Mouse (Mus musculus): ENCODE results near the gene 1810043G02Rik. TPM values are rescaled to one million over a fixed set of nuclear protein-coding genes. Genes with fewer than 3 reads are reported as not detected.
"Not testable (repeated sequence)": the region's sequence is repeated elsewhere in the genome, so short reads cannot be mapped to it uniquely, and the experiment has no call there.

Gene 1810043G02Rik
- polyA plus RNA-seq, 1 experiment from 2014 or later, result 38.5 TPM

GRCm38 (mm10) chr10:78004479-78005100 is 26.3 kb downstream of the 1810043G02Rik start:
- in situ Hi-C loops (cut with MboI; ENCODE audit: low pct_unique_long_range_greater_than_20kb), result no loop called here
- TF ChIP-seq CTCF (IDR thresholded peaks at IDR 0.05), result no peak
- no peaks in the 10 kb centered on the region for H3K27me3 ChIP-seq
- ATAC-seq (no peak), DNase-seq (ENCODE audit: low read depth, low spot score) (no peak)
- CTCF ChIA-PET, result interaction anchor here (0.9 to 2.2 kb wide), 2 partner anchors 20 to 158 kb away, joined by 3 to 7 read pairs; no protein-coding TSS in a partner anchor
- POLR2A ChIA-PET, result interaction anchor here (0.5 kb wide), 1 partner anchor 456 kb away, joined by 5 read pairs; no protein-coding TSS in a partner anchor

GRCm38 (mm10) chr10:78005791-78006438 is 27.6 kb downstream of the 1810043G02Rik start:
- DNase-seq (ENCODE audit: low read depth, low spot score) (no peak), ATAC-seq (no peak)
- ChIA-PET POLR2A (interaction anchor here (0.7 kb wide), 1 partner anchor 13 kb away, joined by 4 read pairs; no protein-coding TSS in a partner anchor), CTCF (interaction anchor here (1.5 to 2.3 kb wide), 2 partner anchors 9 to 13 kb away, joined by 5 read pairs; no protein-coding TSS in a partner anchor)
- in situ Hi-C loops (cut with MboI; ENCODE audit: low pct_unique_long_range_greater_than_20kb), result no loop called here
- no peak for TF ChIP-seq CTCF (IDR thresholded peaks at IDR 0.05)
- no peaks in the 10 kb centered on the region for H3K27me3 ChIP-seq

- no peak for TF ChIP-seq CTCF (IDR thresholded peaks at IDR 0.05)
- CTCF ChIA-PET, result interaction anchor here (1.5 to 2.3 kb wide), 2 partner anchors 11 kb away, joined by 5 read pairs; no protein-coding TSS in a partner anchor
- H3K27me3 ChIP-seq, result no peaks in the 10 kb centered on the region
- DNase-seq (ENCODE audit: low read depth, low spot score) (no peak), ATAC-seq (no peak)
- in situ Hi-C loops (cut with MboI; ENCODE audit: low pct_unique_long_range_greater_than_20kb), result no loop called here
- POLR2A ChIA-PET, result no interaction called here
Observed at GRCm38 (mm10) chr10:78007203-78007602, 28.9 kb downstream of the 1810043G02Rik start.

- POLR2A ChIA-PET, result interaction anchor here (2.9 kb wide), 1 partner anchor 11 kb away, joined by 8 read pairs; no protein-coding TSS in a partner anchor
- CTCF ChIA-PET, result interaction anchor here (1.2 to 2.3 kb wide), 3 partner anchors 10 to 21 kb away, joined by 3 to 5 read pairs (median 3); no protein-coding TSS in a partner anchor
- ATAC-seq (no peak), DNase-seq (ENCODE audit: low read depth, low spot score) (no peak)
- no peaks in the 10 kb centered on the region for H3K27me3 ChIP-seq
- TF ChIP-seq CTCF (IDR thresholded peaks at IDR 0.05), result no peak
- in situ Hi-C loops (cut with MboI; ENCODE audit: low pct_unique_long_range_greater_than_20kb), result no loop called here
Observed at GRCm38 (mm10) chr10:78008169-78008568, 29.8 kb downstream of the 1810043G02Rik start.

DNA sequence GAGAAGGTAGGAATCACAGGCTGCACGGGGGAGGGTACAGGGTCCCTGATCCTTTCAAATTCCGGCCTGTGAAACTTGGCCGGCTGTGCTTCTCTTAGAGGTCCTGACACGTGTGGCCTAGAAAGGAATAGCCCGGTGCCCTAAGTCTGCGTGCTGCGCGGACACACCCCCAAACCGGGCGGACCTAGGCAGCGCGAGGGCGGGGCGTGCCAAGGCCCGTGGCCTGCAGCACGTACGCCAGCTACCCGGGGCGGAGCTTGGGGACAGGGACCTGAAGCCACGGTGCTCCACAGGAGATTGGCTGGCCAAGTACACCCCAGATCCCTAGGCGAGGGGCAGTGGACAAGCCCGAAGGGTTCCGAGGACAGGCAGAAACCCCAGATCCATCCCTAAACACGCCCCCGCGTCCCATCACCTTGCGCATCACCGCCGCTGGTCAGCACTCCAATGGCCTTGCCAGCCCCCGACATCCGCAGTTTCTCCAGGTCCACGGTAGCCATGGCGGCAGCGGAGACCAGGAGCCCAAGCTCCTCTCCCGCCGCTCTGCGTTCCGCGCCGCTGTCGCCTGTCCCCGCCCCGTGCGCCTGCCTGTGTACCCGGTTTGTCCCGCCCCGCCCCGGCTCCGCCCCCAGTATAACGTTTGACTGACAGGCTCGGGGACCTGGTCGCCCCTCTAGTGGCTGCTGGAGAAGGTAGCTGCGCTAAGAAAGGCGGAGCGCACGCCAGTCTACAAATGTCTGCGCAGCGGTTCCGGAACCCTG is 31.0 kb downstream of the 1810043G02Rik start:
- CTCF ChIA-PET, result interaction anchor here (1.0 to 2.3 kb wide), 5 partner anchors 10 to 22 kb away, joined by 3 to 8 read pairs (median 3); no protein-coding TSS in a partner anchor
- DNase-seq (ENCODE audit: low read depth, low spot score) (peak; percentile 28), ATAC-seq (peak; percentile 94)
- in situ Hi-C loops (cut with MboI; ENCODE audit: low pct_unique_long_range_greater_than_20kb), result no loop called here
- no peak for TF ChIP-seq CTCF (IDR thresholded peaks at IDR 0.05)
- POLR2A ChIA-PET, result interaction anchor here (0.6 to 2.9 kb wide), 5 partner anchors 8 to 396 kb away, joined by 3 to 8 read pairs (median 3); no protein-coding TSS in a partner anchor
- no peaks in the 10 kb centered on the region for H3K27me3 ChIP-seq

DNA sequence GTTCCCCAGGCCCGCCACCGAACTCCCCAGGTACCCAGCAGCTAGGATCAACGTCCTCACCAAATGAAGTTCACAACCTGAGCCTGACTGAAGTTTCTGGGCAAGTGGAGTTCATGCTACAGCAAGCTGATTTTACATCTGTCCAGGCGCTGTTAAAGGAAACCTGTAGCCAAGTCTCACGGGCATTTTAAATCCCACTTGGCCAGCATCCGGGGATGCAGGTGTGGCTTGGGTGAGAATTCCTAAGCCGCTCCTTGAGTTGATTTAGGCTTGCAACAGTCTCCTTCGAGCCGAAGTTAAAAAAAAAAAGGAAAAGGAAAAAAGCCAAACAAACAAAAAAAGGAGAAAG is 31.6 kb downstream of the 1810043G02Rik start, which contains the start of gene Pfkl:
Gene Pfkl, minus strand, starts transcription at position 139 of the 349 bp plus-strand sequence.
- DNase-seq (ENCODE audit: low read depth, low spot score) (peak; percentile 9), ATAC-seq (peak; percentile 9)
- no peaks in the 10 kb centered on the region for H3K27me3 ChIP-seq
- TF ChIP-seq CTCF (IDR thresholded peaks at IDR 0.05), result no peak
- ChIA-PET CTCF (interaction anchor here (1.1 to 2.3 kb wide), 3 partner anchors 9 to 18 kb away, joined by 4 to 8 read pairs (median 4); no protein-coding TSS in a partner anchor), POLR2A (interaction anchor here (0.6 to 2.9 kb wide), 7 partner anchors 9 to 473 kb away, joined by 3 to 8 read pairs (median 3); no protein-coding TSS in a partner anchor)
- in situ Hi-C loops (cut with MboI; ENCODE audit: low pct_unique_long_range_greater_than_20kb), result no loop called here

DNA sequence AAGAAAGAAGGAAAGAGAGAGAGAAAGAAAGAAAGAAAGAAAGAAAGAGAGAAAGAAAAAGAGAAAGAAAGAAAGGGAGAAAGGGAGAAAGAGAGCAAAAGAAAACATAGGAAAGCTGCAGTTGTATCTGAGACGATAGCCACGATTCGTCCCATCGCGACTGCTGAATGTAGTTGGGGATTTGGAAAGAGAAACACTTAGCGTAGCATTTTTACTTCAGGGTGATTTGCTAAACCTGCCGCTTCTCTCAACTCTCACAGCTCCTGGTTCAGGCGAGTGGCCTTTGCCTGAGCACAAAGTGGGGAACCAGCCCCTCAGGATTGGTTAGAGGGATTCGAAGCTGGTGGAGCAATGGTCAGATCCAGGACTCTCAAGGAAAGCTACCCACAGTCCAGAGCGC is 32.0 kb downstream of the 1810043G02Rik start:
- ChIA-PET POLR2A (interaction anchor here (0.6 to 2.9 kb wide), 5 partner anchors 8 to 473 kb away, joined by 3 to 8 read pairs (median 3); no protein-coding TSS in a partner anchor), CTCF (interaction anchor here (1.2 to 2.3 kb wide), 2 partner anchors 8 to 17 kb away, joined by 4 to 8 read pairs; no protein-coding TSS in a partner anchor)
- TF ChIP-seq CTCF (IDR thresholded peaks at IDR 0.05), result no peak
- no peaks in the 10 kb centered on the region for H3K27me3 ChIP-seq
- in situ Hi-C loops (cut with MboI; ENCODE audit: low pct_unique_long_range_greater_than_20kb), result no loop called here
- no peak for ATAC-seq
- no peak for DNase-seq (ENCODE audit: low read depth, low spot score)

DNA sequence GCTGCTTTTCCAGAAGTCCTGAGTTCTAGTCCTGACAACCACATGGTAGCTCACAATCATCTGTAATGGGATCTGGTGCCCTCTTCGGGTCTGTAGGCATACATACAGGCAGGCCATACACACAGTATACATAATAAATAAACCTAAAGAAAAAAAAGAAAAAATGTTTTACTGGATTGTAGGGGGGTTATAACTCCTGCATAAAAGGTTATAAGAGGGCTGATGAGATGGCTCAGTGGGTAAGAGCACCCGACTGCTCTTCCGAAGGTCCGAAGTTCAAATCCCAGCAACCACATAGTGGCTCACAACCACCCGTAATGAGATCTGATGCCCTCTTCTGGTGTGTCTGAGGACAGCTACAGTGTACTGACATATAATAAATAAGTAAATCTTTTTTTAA is 32.8 kb downstream of the 1810043G02Rik start:
- ATAC-seq; DNase-seq (ENCODE audit: low read depth, low spot score); in situ Hi-C loops (cut with MboI; ENCODE audit: low pct_unique_long_range_greater_than_20kb); H3K27me3 ChIP-seq: not testable (repeated sequence)
- ChIA-PET POLR2A (interaction anchor here (0.5 to 2.9 kb wide), 2 partner anchors 8 to 719 kb away, joined by 3 to 8 read pairs; no protein-coding TSS in a partner anchor), CTCF (interaction anchor here (1.2 to 2.3 kb wide), 2 partner anchors 8 to 17 kb away, joined by 4 to 8 read pairs; no protein-coding TSS in a partner anchor)

DNA sequence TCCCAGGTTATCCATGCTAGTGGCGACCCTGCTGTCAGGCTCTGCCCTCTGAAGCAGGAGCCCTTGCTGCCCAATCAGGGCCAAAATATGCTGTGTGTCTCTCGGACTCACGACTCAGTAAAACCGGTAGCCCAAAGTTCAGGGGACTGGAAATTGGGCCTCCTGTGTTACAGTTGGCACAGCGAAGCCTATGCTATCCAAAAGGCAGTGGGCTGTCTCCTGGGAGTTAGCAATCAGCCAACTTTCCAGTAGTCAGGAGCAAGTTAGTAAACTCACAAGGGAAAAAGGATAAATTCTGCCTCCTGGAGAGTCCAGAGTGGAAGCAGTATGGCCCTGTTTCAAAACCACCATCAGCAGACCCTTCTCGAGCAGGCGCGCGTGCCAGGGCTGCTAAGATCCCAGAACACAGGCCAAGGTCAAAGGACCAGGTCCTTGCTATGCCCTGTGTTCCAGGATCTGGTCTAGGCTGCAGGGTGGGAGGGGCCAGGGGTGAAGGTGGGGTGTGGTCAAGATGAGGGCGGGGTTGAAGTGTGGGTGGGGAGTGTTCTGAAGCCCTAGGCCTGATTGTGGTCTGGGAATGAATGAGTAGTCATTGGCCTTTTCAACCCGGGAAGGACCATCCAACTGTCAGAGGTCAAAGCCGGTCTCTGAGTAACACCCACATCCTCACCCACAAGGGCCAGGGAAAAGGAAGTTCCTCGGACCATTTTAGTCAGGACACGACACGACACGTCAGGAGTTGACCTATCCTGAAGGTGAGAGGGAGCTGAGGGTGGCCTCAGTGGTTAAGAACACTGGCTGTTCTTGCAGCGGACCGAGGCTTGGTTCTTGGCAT is 34.6 kb downstream of the 1810043G02Rik start:
- DNase-seq (ENCODE audit: low read depth, low spot score), result no peak
- POLR2A ChIA-PET, result interaction anchor here (0.7 kb wide), 1 partner anchor 408 kb away, joined by 3 read pairs; no protein-coding TSS in a partner anchor
- ATAC-seq, result no peak
- no peak for TF ChIP-seq CTCF (IDR thresholded peaks at IDR 0.05)
- CTCF ChIA-PET, result no interaction called here
- no peaks in the 10 kb centered on the region for H3K27me3 ChIP-seq
- in situ Hi-C loops (cut with MboI; ENCODE audit: low pct_unique_long_range_greater_than_20kb), result no loop called here

Data from Patski (cell line).